Mouse (Mus musculus): ENCODE measurements at regions not wholly inside any gene's neighbourhood (a gene's known extent, or its start where the extent isn't known, plus 50 kb on each side); places are given as distances from the start of the nearest gene placed in this dataset.

- in situ Hi-C loops (cut with MboI, MseI): no loop called here
Measured at GRCm38 (mm10) chr12:59312703-59313102, 93.2 kb upstream of the Fbxo33 start.

DNA sequence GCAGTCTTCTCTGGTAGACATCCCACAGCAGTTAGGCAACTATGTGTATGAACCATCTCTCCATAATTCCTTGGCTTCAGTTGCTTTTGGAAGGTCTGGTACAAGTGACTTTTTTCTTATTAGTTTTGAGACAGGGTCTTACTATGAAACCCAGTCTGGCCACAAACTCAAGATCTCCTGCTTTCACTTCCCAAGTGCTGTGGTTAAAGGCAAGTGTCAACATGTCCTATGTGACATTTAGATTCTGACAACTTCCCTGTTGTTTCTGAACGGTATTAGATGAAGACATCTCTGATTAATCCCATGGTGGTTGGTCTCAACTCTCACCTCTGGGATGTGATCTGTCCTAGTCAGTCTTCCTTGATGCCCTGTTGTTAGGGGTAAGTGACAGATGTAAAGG is 88.4 kb upstream of the Fbxo33 start:
- in situ Hi-C loops (cut with MboI, MseI): no loop called here

DNA sequence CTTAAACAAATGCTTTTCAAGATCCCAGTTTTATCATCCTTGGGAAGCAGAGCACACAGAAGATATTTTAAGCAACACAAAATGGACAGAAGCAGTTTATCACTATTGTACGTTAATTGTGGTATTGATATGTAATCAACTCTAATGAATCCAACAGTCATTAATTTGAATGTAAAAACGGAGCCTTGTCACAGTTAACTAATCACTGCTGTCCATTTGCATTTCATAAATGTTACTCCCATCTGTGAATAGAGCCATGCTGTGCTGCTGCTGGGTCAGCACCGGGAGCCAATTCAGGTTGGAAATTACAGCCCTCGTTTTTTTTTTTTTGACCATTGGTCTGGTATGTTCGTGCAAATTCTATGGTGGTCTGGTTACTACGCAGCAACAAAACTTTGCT is 85.0 kb upstream of the Fbxo33 start:
- in situ Hi-C loops (cut with MboI, MseI): no loop called here

Measured in T-helper 1 cell (primary cell).